ENCODE assay signal across 16 mouse cellular contexts in the genomic region with DNA sequence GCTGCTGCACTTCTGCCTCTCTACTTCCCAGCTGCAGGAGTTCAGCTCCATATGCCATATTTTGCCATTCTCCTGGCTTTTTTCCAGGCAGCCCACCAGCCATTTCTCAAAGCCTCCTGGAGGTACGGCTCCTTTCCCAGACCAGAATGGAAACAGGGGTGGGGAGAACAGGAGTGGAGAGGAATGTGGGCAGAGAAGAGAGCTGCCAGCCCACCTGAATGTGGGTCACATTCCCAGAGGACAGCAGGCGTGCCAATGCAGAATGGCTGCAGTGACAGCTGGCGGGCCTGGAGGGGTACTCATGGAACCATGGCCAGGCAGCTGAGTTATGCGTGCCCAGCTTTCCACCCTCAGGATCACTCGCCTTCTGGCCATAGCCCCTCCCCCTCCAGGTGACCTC. TPM values are rescaled to one million over a fixed set of nuclear protein-coding genes. Genes with fewer than 3 reads are reported as not detected.
DNase-seq lines count a peak whose midpoint lies in the region; ATAC-seq and TF ChIP-seq lines count a peak whose summit lies in the region.
"Had no signal": no experiment of that assay in that cellular context is flagged by ENCODE, and none has a peak within 500 bp of the region (broad histone marks: within the 10 kb centered on the region; RNA-seq: fewer than 3 reads in every experiment).

No protein-coding gene starts in this region.

- H3K4me1 ChIP-seq in cerebellum, adult 2 months (ENCODE audit: control insufficient read depth, insufficient read depth, low read length) = peaks cover 51% of the 10 kb centered on the region
- H3K4me1 ChIP-seq in hindbrain, embryonic 13.5 days (replicated peaks) = peaks cover 50% of the 10 kb centered on the region
- H3K4me1 ChIP-seq in neural tube, embryonic 13.5 days (replicated peaks) = peaks cover 38% of the 10 kb centered on the region
- H3K4me1 ChIP-seq in intestine, embryonic 16.5 days (ENCODE audit: control insufficient read depth, insufficient read depth, low read length) = no peaks in the 10 kb centered on the region
- H3K4me1 ChIP-seq: embryonic facial prominence, embryonic 12.5 days; heart, embryonic 15.5 days; limb, embryonic 15.5 days had no signal

- no peaks in the 10 kb centered on the region for H3K36me3 ChIP-seq in hindbrain, embryonic 13.5 days
- H3K36me3 ChIP-seq in neural tube, embryonic 13.5 days = no peaks in the 10 kb centered on the region
- H3K36me3 ChIP-seq in intestine, embryonic 16.5 days (ENCODE audit: control insufficient read depth, insufficient read depth, low read length) = no peaks in the 10 kb centered on the region
- H3K36me3 ChIP-seq: embryonic facial prominence, embryonic 12.5 days; heart, embryonic 15.5 days; limb, embryonic 15.5 days had no signal

- H3K27ac ChIP-seq in left cerebral cortex, adult 2 months = peak overlapping the region; percentile 7
- H3K27ac ChIP-seq in cerebellum, adult 2 months (ENCODE audit: insufficient read depth, low read length) = 0 out of 2 replicates have a peak overlapping the region, but pooled peaks have one; percentile 30
- H3K27ac ChIP-seq in hindbrain, embryonic 13.5 days = peak overlapping the region; percentile 69
- H3K27ac ChIP-seq in neural tube, embryonic 13.5 days (replicated peaks) = peak overlapping the region; percentile 75
- H3K27ac ChIP-seq in intestine, embryonic 16.5 days (ENCODE audit: low read length) = no peak overlapping the region
- H3K27ac ChIP-seq: embryonic facial prominence, embryonic 12.5 days; heart, embryonic 15.5 days; limb, embryonic 15.5 days; stomach, postnatal 0 days had no signal

- WGBS in cerebellum, adult 2 months = 13% methylated on average over 5 of the region's 5 CpGs
- WGBS in hindbrain, embryonic 13.5 days = 45% methylated on average over 5 of the region's 5 CpGs
- WGBS in neural tube, embryonic 13.5 days = 41% methylated on average over 5 of the region's 5 CpGs
- whole genome bisulfite sequencing in intestine, embryonic 16.5 days = 56% methylated on average over 5 of the region's 5 CpGs

- no peak for TF ChIP-seq POLR2A in cerebellum, adult 2 months (IDR thresholded peaks at IDR 0.05; ENCODE audit: borderline replicate concordance, insufficient read depth, low read length)

- H3K4me2 ChIP-seq in hindbrain, embryonic 13.5 days = no peak overlapping the region
- H3K4me2 ChIP-seq in neural tube, embryonic 13.5 days = no peak overlapping the region
- H3K4me2 ChIP-seq in intestine, embryonic 16.5 days (ENCODE audit: low read depth, low read length) = no peak overlapping the region
- H3K4me2 ChIP-seq: embryonic facial prominence, embryonic 12.5 days; heart, embryonic 15.5 days; limb, embryonic 15.5 days had no signal

- TF ChIP-seq CTCF in left cerebral cortex, adult 2 months (IDR thresholded peaks at IDR 0.05) = no peak
- no peak for TF ChIP-seq CTCF in cerebellum, adult 2 months (IDR thresholded peaks at IDR 0.05; ENCODE audit: borderline replicate concordance, insufficient read depth, low read depth, low read length)

- 0 out of 2 replicates have a peak overlapping the region, but pooled peaks have one; percentile 29 for H3K9ac ChIP-seq in hindbrain, embryonic 13.5 days
- no peak overlapping the region for H3K9ac ChIP-seq in neural tube, embryonic 13.5 days
- H3K9ac ChIP-seq in intestine, embryonic 16.5 days (ENCODE audit: low read depth, low read length) = no peak overlapping the region
- H3K9ac ChIP-seq: embryonic facial prominence, embryonic 12.5 days; heart, embryonic 15.5 days; limb, embryonic 15.5 days had no signal

- intact Hi-C loops in left cerebral cortex, adult 2 months (cut with DNase I) = no loop called here

- no peak for DNase-seq in left cerebral cortex, adult 2 months (ENCODE audit: extremely low spot score in 1 of 2, low spot score in 2 of 2)
- DNase-seq in left cerebral cortex, adult 8-10 months (ENCODE audit: low spot score in 2 of 2) = no peak
- peak in 1 of 2 experiments; percentile 46 for DNase-seq in cerebellum, adult 2 months
- DNase-seq in adrenal gland, postnatal 4 days (ENCODE audit: low spot score in 2 of 2) = no peak
- DNase-seq: adrenal gland, adult 2 months; gastrocnemius, postnatal 36 days; kidney, postnatal 25 days; layer of hippocampus, postnatal 36 days had no signal

- H3K9me3 ChIP-seq in hindbrain, embryonic 13.5 days = no peaks in the 10 kb centered on the region
- no peaks in the 10 kb centered on the region for H3K9me3 ChIP-seq in neural tube, embryonic 13.5 days
- no peaks in the 10 kb centered on the region for H3K9me3 ChIP-seq in intestine, embryonic 16.5 days (ENCODE audit: control insufficient read depth, low read length)
- H3K9me3 ChIP-seq: embryonic facial prominence, embryonic 12.5 days; heart, embryonic 15.5 days; limb, embryonic 15.5 days had no signal

- peak; percentile 18; the same call in 1 of the 2 replicates for ATAC-seq in hindbrain, embryonic 13.5 days (ENCODE audit: low FRiP score)
- peak; percentile 37; the same call in 1 of the 2 replicates for ATAC-seq in neural tube, embryonic 13.5 days (ENCODE audit: low read depth)
- no peak for ATAC-seq in intestine, embryonic 16.5 days
- ATAC-seq: Patski had no signal

- H3K27me3 ChIP-seq in cerebellum, adult 2 months (ENCODE audit: control insufficient read depth, insufficient read depth, low read length) = no peaks in the 10 kb centered on the region
- no peaks in the 10 kb centered on the region for H3K27me3 ChIP-seq in hindbrain, embryonic 13.5 days
- no peaks in the 10 kb centered on the region for H3K27me3 ChIP-seq in neural tube, embryonic 13.5 days
- no peaks in the 10 kb centered on the region for H3K27me3 ChIP-seq in intestine, embryonic 16.5 days (replicated peaks; ENCODE audit: control insufficient read depth, insufficient read depth, low read length)
- H3K27me3 ChIP-seq: embryonic facial prominence, embryonic 12.5 days had no signal

- H3K4me3 ChIP-seq in left cerebral cortex, adult 2 months = no peak overlapping the region
- no peak overlapping the region for H3K4me3 ChIP-seq in cerebellum, adult 2 months (replicated peaks; ENCODE audit: insufficient read depth, low read depth, low read length)
- H3K4me3 ChIP-seq in hindbrain, embryonic 13.5 days = no peak overlapping the region
- H3K4me3 ChIP-seq in neural tube, embryonic 13.5 days = no peak overlapping the region
- no peak overlapping the region for H3K4me3 ChIP-seq in intestine, embryonic 16.5 days (ENCODE audit: low read length)
- H3K4me3 ChIP-seq: embryonic facial prominence, embryonic 12.5 days; heart, embryonic 15.5 days; limb, embryonic 15.5 days had no signal

RNA-seq across cellular contexts. Expression of gene Nfasc, which starts 32.2 kb away (rescaled TPM):
- 100 to 1,000 TPM; 155 to 161 TPM for total RNA-seq in left cerebral cortex, adult 2 months (2021)
- 100 to 1,000 TPM; 143 to 162 (median 145) TPM for total RNA-seq in left cerebral cortex, adult 8-10 months (2022)
- 120 and 122 TPM in 2 replicates for polyA plus RNA-seq in cerebellum, adult 2 months (2012; rRNA removed)
- 44.3 and 45.3 TPM in 2 replicates for polyA plus RNA-seq in hindbrain, embryonic 13.5 days (2015; fragmentation: Nextera tagmentation; extraction: Ambion mirVana)
- 38.2 and 44.3 TPM in 2 replicates for polyA plus RNA-seq in neural tube, embryonic 13.5 days (2015; fragmentation: Nextera tagmentation; extraction: Ambion mirVana)
- 2.0 and 2.3 TPM in 2 replicates for polyA plus RNA-seq in intestine, embryonic 16.5 days (2015; fragmentation: Nextera tagmentation; extraction: Ambion mirVana)
- 10 to 100 TPM; 12.5 to 13.0 TPM for total RNA-seq in adrenal gland, postnatal 4 days (2021)
- polyA plus RNA-seq: Patski had no signal

Comparison
In these comparisons a context has a peak if more than half of its experiments do, and no peak if none do; other contexts are left out.
1. RNA of gene Nfasc, which starts 32.2 kb away (polyA plus RNA-seq): 120 to 122 TPM in cerebellum, adult 2 months, 44.3 to 45.3 TPM in hindbrain, embryonic 13.5 days and 38.2 to 44.3 TPM in neural tube, embryonic 13.5 days; 2.0 to 2.3 TPM in intestine, embryonic 16.5 days; every median in the first group is over 10 times any median in the second.